Mouse (Mus musculus) kidney, adult 2 months (tissue): ENCODE measurements at regions not wholly inside any gene's neighbourhood (a gene's known extent, or its start where the extent isn't known, plus 50 kb on each side); places are given as distances from the start of the nearest gene placed in this dataset.
A peak's percentile ranks its signal among the peaks of the same experiment; 100 is the strongest.

Experiments used
- CTCF ChIP-seq: fragments of 200-500 bp; conservative IDR thresholded peaks from 2 replicates; pipeline ENCODE4 v1.5.1; 2011; ENCODE audit warnings: low read depth, mild to moderate bottlenecking, control low read depth, low read length, moderate library complexity, mixed read lengths; ENCODE audit not compliant: insufficient read depth, insufficient read length
- POLR2A ChIP-seq: fragments of 200-500 bp; IDR thresholded peaks from one replicate; pipeline ENCODE4 v1.6.1; 2011; ENCODE audit warnings: low read depth, low read length, control low read depth

DNA sequence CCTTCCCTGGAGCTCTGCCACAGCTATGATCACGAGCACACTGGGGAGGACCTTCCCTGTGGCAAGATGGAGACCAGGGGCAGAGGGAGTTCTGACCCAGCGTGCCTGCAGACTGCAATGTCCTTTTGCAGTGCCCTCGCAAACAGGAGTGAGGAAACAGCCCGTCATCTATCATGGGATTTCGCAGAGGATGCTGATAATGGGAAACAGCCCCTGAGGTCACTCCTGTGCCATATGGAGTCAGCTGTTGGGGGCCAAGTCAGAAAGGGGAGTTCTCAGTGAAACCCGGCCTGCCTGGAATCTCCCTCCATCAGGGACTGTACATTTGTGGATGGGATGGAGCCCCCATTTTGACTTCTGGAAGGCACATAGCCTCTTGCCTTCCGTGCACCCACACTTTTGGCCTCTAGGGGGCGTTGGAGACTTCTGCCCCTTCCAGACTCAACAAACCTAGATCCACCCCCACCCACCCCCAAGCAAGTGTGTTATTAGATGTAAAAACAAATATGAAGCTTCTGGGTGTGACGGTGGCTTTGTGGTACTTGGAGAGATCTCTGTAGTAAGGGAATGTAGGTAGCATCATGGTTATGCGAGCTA lies 98.1 kb downstream of the Kdr start:
- TF ChIP-seq CTCF = 0 out of 2 replicates have a peak, but pooled peaks have one; percentile 4
- TF ChIP-seq POLR2A = no peak
